Mouse (Mus musculus) left cerebral cortex, postnatal 36 days (tissue): ENCODE measurements around the gene Tes3-ps. TPM values are rescaled to one million over a fixed set of nuclear protein-coding genes. Genes with fewer than 3 reads are reported as not detected.

Experiments used
- DNase-seq, 2 experiments: peaks; one replicate each; pipeline ENCODE4 v3.0.0; 2021 to 2022; ENCODE audit warnings: low spot score in 2 of 2, mixed read lengths in 1 of 2
- intact Hi-C: fragments of 180-260 bp; cut with DNase I; formaldehyde crosslinking; loops from one replicate; pipeline ENCODE4 v1.15.1; 2025
- total RNA-seq, 2 experiments: library from RNA; stranded (reverse); gene quantifications; 2 replicates each; pipeline ENCODE4 v1.2.3; 2021

Gene Tes3-ps
- total RNA-seq = 1 to 10 TPM; 1.4 to 1.6 TPM

GRCm38 (mm10) chr13:49492376-49493368 lies at the start of gene Tes3-ps:
TSS of gene Tes3-ps (plus strand) at chr13:49493318.
- no peak for DNase-seq
- intact Hi-C loops = no loop called here

GRCm38 (mm10) chr13:49444451-49444850 lies 48.7 kb upstream of the Tes3-ps start:
- DNase-seq = peak in 1 of 2 experiments; percentile 22
- intact Hi-C loops = no loop called here

GRCm38 (mm10) chr13:49449318-49449749 lies 43.8 kb upstream of the Tes3-ps start:
- intact Hi-C loops = loop anchor here (1.0 kb wide), 1 partner anchor 196 kb away; no protein-coding TSS in a partner anchor

GRCm38 (mm10) chr13:49460276-49460675 lies 32.8 kb upstream of the Tes3-ps start:
- intact Hi-C loops = no loop called here
- no peak for DNase-seq

More at GRCm38 (mm10) chr13:49449318-49449749, 43.8 kb upstream of the Tes3-ps start:
- DNase-seq = peak; percentile 70 to 81

- no peak for DNase-seq
- intact Hi-C loops = no loop called here
Observed at GRCm38 (mm10) chr13:49460692-49461414, 32.3 kb upstream of the Tes3-ps start.

- no peak for DNase-seq
- intact Hi-C loops = no loop called here
Observed at GRCm38 (mm10) chr13:49461458-49462132, 31.5 kb upstream of the Tes3-ps start.

GRCm38 (mm10) chr13:49462921-49463320 lies 30.2 kb upstream of the Tes3-ps start:
- DNase-seq = no peak
- intact Hi-C loops = no loop called here

- intact Hi-C loops = no loop called here
- no peak for DNase-seq
Observed at GRCm38 (mm10) chr13:49465875-49466274, 27.2 kb upstream of the Tes3-ps start.

- intact Hi-C loops = no loop called here
Observed at GRCm38 (mm10) chr13:49466393-49467075, 26.6 kb upstream of the Tes3-ps start.

GRCm38 (mm10) chr13:49467585-49467984 lies 25.5 kb upstream of the Tes3-ps start:
- intact Hi-C loops = no loop called here
- DNase-seq = no peak

More at GRCm38 (mm10) chr13:49466393-49467075, 26.6 kb upstream of the Tes3-ps start:
- DNase-seq = no peak

GRCm38 (mm10) chr13:49469002-49469401 lies 24.1 kb upstream of the Tes3-ps start:
- intact Hi-C loops = no loop called here

GRCm38 (mm10) chr13:49470319-49470718 lies 22.8 kb upstream of the Tes3-ps start:
- intact Hi-C loops = no loop called here

More at GRCm38 (mm10) chr13:49469002-49469401, 24.1 kb upstream of the Tes3-ps start:
- no peak for DNase-seq

GRCm38 (mm10) chr13:49470806-49471205 lies 22.3 kb upstream of the Tes3-ps start:
- DNase-seq = no peak
- intact Hi-C loops = no loop called here

More at GRCm38 (mm10) chr13:49470319-49470718, 22.8 kb upstream of the Tes3-ps start:
- DNase-seq = no peak

- intact Hi-C loops = no loop called here
- no peak for DNase-seq
Observed at GRCm38 (mm10) chr13:49471981-49472675, 21.0 kb upstream of the Tes3-ps start.

GRCm38 (mm10) chr13:49472676-49473005 lies 20.5 kb upstream of the Tes3-ps start:
- intact Hi-C loops = no loop called here
- no peak for DNase-seq

GRCm38 (mm10) chr13:49477887-49478286 lies 15.2 kb upstream of the Tes3-ps start:
- intact Hi-C loops = no loop called here
- no peak for DNase-seq

GRCm38 (mm10) chr13:49478851-49479374 lies 14.2 kb upstream of the Tes3-ps start:
- DNase-seq = no peak
- intact Hi-C loops = no loop called here

GRCm38 (mm10) chr13:49479399-49479798 lies 13.7 kb upstream of the Tes3-ps start:
- intact Hi-C loops = no loop called here
- no peak for DNase-seq
